22 mouse cellular contexts compared by ENCODE assay signal in the genomic region with DNA sequence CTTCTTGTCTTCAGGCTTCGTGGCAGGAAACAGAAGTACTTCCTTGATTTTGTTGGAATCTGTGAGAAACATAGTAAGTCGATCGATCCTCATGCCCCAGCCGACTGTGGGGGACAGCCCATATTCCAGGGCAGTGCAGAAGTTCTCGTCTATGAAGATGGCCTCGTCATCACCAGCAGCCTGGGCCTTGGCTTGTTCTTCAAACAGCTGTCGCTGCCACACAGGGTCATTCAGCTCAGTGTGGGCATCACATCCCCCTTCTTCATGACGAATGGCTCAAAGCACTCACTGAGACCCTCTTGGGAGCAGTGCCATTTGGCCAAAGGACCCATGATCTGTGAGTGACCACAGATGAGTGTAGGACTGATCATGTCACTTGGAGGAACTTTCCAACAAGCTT.
A peak's percentile ranks its signal among the peaks of the same experiment; 100 is the strongest.
DNase-seq lines count a peak whose midpoint lies in the region; ATAC-seq and TF ChIP-seq lines count a peak whose summit lies in the region.
"Had no signal": no experiment of that assay in that cellular context is flagged by ENCODE, and none has a peak within 500 bp of the region (broad histone marks: within the 10 kb centered on the region; RNA-seq: fewer than 3 reads in every experiment).

No protein-coding gene starts in this region.

- WGBS in midbrain, embryonic 13.5 days: 93% methylated on average over 8 of the region's 8 CpGs
- 97% methylated on average over 8 of the region's 8 CpGs for WGBS in midbrain, embryonic 14.5 days

- no peaks in the 10 kb centered on the region for H3K9me3 ChIP-seq in midbrain, embryonic 13.5 days
- H3K9me3 ChIP-seq in midbrain, embryonic 14.5 days (ENCODE audit: control insufficient read depth, low read length): no peaks in the 10 kb centered on the region
- H3K9me3 ChIP-seq: G1E had no signal

- no peak for TF ChIP-seq POLR2A in myocyte (IDR thresholded peaks at IDR 0.05; ENCODE audit: insufficient read length, low read depth)

- H3K27ac ChIP-seq in midbrain, embryonic 13.5 days: no peak overlapping the region
- H3K27ac ChIP-seq in midbrain, embryonic 14.5 days (replicated peaks; ENCODE audit: low read depth, low read length): no peak overlapping the region

- peaks cover 8% of the 10 kb centered on the region for H3K36me3 ChIP-seq in midbrain, embryonic 13.5 days
- H3K36me3 ChIP-seq in midbrain, embryonic 14.5 days (ENCODE audit: control insufficient read depth, insufficient read depth, low read length): peaks cover 6% of the 10 kb centered on the region; the same call in 1 of the 2 replicates
- H3K36me3 ChIP-seq in myocyte (ENCODE audit: control insufficient read depth, insufficient read depth): no peaks in the 10 kb centered on the region

- no peak overlapping the region for H3ac ChIP-seq in myocyte (ENCODE audit: control insufficient read depth, insufficient read length)

- H3K27me3 ChIP-seq in midbrain, embryonic 13.5 days: no peaks in the 10 kb centered on the region
- H3K27me3 ChIP-seq in midbrain, embryonic 14.5 days (ENCODE audit: control insufficient read depth, insufficient read depth, low read length): no peaks in the 10 kb centered on the region
- no peaks in the 10 kb centered on the region for H3K27me3 ChIP-seq in myocyte (ENCODE audit: control insufficient read depth, insufficient read depth, insufficient read length)
- H3K27me3 ChIP-seq: CH12.LX, Patski had no signal

- H3K4me2 ChIP-seq in midbrain, embryonic 13.5 days (replicated peaks): no peak overlapping the region
- no peak overlapping the region for H3K4me2 ChIP-seq in midbrain, embryonic 14.5 days (ENCODE audit: low read length)
- no peak overlapping the region for H3K4me2 ChIP-seq in myocyte (ENCODE audit: low read depth)

- DNase-seq in midbrain, embryonic 14.5 days: no peak
- peak; percentile 10 for DNase-seq in thymus, postnatal 4 days
- DNase-seq in thymus, postnatal 14 days: no peak
- DNase-seq in c-Kit-positive CD71-positive TER-119-positive erythroid progenitor cells, embryonic 14.5 days (ENCODE audit: low spot score): no peak
- DNase-seq: adrenal gland, adult 2 months; adrenal gland, adult 8-10 months; adrenal gland, postnatal 10 days; adrenal gland, postnatal 14 days; adrenal gland, postnatal 25 days; adrenal gland, postnatal 36 days; B cell, adult 2 months; cerebellum, adult 11 months; cerebellum, adult 11-12 months; cerebellum, adult 18-20 months; cerebellum, adult 2 months had no signal

- H3K4me1 ChIP-seq in midbrain, embryonic 13.5 days (replicated peaks): 0 out of 2 replicates have a peak, but pooled peaks cover 4% of the 10 kb centered on the region
- no peaks in the 10 kb centered on the region for H3K4me1 ChIP-seq in midbrain, embryonic 14.5 days (ENCODE audit: control insufficient read depth, insufficient read depth, low read length)

- 0 out of 2 replicates have a peak, but pooled peaks have one; percentile 9 for ATAC-seq in midbrain, embryonic 13.5 days
- no peak for ATAC-seq in midbrain, embryonic 14.5 days (ENCODE audit: low FRiP score, low TSS enrichment)
- ATAC-seq: activated CD4-positive, CD25-positive, alpha-beta regulatory T cell, adult 4 months; CD4-positive, CD25-positive, alpha-beta regulatory T cell, adult 4 months; Patski had no signal

- no peak overlapping the region for H3K9ac ChIP-seq in midbrain, embryonic 13.5 days (replicated peaks)
- no peak overlapping the region for H3K9ac ChIP-seq in midbrain, embryonic 14.5 days (replicated peaks; ENCODE audit: low read length)

- no peak overlapping the region for H3K4me3 ChIP-seq in midbrain, embryonic 13.5 days (replicated peaks)
- H3K4me3 ChIP-seq in midbrain, embryonic 14.5 days (replicated peaks; ENCODE audit: low read depth, low read length): no peak overlapping the region
- no peak overlapping the region for H3K4me3 ChIP-seq in myocyte

- H3K79me2 ChIP-seq in myocyte (ENCODE audit: control insufficient read depth, insufficient read depth): no peaks in the 10 kb centered on the region

TF ChIP-seq in myocyte, 11 proteins besides CTCF, POLR2A, EP300 and RAD21:
- TF ChIP-seq REST (IDR thresholded peaks at IDR 0.05; ENCODE audit: insufficient read depth, insufficient read length) (no peak), CEBPB (IDR thresholded peaks at IDR 0.05; ENCODE audit: insufficient read depth, poor library complexity, severe bottlenecking) (no peak), MAX (IDR thresholded peaks at IDR 0.05; ENCODE audit: low read depth) (no peak), MYOG (IDR thresholded peaks at IDR 0.05; ENCODE audit: control insufficient read depth in 1 of 3, insufficient read depth in 1 of 3, insufficient read length in 2 of 3, low read depth in 2 of 3) (peak in 1 of 3 experiments; percentile 15), E2F4 (IDR thresholded peaks at IDR 0.05; ENCODE audit: insufficient read depth) (no peak), SRF (IDR thresholded peaks at IDR 0.05; ENCODE audit: control insufficient read depth, insufficient read length, low read depth) (no peak), POLR2AphosphoS2 (IDR thresholded peaks at IDR 0.05; ENCODE audit: insufficient read length, low read depth) (no peak), USF1 (IDR thresholded peaks at IDR 0.05; ENCODE audit: low read depth) (no peak), TCF3 (IDR thresholded peaks at IDR 0.05; ENCODE audit: insufficient read length, low read depth) (no peak), MYOD1 (IDR thresholded peaks at IDR 0.05; ENCODE audit: control insufficient read depth in 1 of 3, insufficient read length in 2 of 3, low read depth in 2 of 3) (peak in 2 of 3 experiments; percentile 67 to 76), TCF12 (IDR thresholded peaks at IDR 0.05; ENCODE audit: insufficient read depth, poor library complexity, severe bottlenecking) (no peak)
